Mouse (Mus musculus): Measurements from ENCODE around the gene Car6.

DNA sequence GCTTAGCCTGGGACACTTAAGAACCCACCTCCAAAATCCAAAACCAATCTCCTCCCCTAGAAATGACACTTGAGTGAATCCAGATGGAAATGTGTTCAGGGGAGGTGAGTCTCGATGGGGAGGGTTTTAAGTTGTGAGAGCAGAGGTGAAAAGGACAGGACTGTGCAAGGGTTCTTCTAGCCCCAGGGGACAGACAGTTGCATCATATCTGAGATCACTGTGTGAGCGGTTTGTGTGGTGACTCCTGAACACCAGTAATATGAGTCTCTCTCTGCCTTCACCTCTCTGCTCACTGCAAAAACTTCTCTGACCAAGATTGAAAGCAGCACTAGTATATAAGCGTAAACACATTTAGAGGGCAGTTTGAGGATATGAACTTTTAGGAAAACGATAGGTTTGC, 54.8 kb downstream of the Car6 start:
- no peak for TF ChIP-seq CTCF (IDR thresholded peaks at IDR 0.05; ENCODE audit: low read depth, low read length)
- TF ChIP-seq TAL1 (conservative IDR thresholded peaks at IDR 0.05; ENCODE audit: low read depth, low read length) = no peak
- no peak for TF ChIP-seq POLR2AphosphoS5 (IDR thresholded peaks at IDR 0.05; ENCODE audit: insufficient replicate concordance, low read depth, low read length)

Data from G1E (cell line).